Mouse (Mus musculus): Measurements from ENCODE around the gene Slc16a10. TPM values are rescaled to one million over a fixed set of nuclear protein-coding genes. Genes with fewer than 3 reads are reported as not detected.
A peak's percentile ranks its signal among the peaks of the same experiment; 100 is the strongest.

Slc16a10 gene
- polyA plus RNA-seq, 1 experiment from 2014 or later = 17.9 TPM

DNA sequence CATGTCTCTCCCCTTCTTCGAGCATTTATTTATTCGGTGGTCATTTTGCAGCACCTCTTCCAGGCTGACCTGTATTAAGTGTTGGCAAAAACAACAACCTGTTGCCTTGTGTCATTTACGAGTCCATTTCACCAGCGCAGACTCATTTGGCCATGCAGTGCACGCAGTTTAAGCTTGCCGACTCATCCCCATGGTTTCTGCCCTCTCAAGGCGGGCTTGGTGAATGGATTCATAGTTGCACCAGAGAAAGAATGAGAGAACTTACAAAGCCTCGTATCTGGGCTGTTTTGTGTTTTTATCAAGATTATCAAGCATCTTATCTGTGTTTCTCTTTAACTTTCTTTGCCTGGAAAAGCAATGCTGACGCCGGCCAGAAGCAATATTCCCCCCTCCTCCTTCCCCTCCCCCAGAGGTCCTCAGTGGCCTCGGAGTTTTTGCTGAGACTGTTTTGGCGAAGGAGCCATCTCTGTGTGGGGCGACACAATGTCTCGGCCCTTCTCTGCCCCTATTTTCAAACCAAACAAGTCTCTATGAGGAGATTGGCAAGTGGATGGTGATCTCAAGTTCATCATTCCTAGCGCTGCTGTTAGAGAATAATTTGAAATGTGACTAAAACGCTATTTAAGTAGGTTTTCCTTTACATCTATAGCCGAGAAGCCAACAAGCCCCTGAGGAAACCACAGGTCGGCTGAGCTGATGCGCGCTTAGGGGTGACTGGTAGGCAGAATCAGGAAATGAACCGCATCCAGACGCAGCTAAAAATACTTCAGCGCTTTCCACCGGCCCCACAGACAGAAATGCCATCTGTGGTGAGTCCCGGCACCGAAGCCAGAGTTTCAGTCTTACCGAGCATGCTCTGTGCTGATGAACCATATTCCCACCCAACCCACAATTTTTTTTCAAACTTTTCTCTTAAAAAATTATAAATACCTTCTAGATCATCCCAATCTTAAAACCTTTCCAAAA is 22.6 kb upstream of the Slc16a10 start:
- ATAC-seq (ENCODE audit: insufficient number of reproducible peaks, insufficient read depth, low FRiP score, low read depth) = no peak
- peak overlapping the region; percentile 51 for H3K4me2 ChIP-seq (ENCODE audit: low read length)
- peak overlapping the region in 1 of 2 experiments; percentile 8; a peak in 1 of 4 replicates for H3K4me3 ChIP-seq (ENCODE audit: control insufficient read depth in 1 of 2, insufficient read depth in 1 of 2, low read depth in 1 of 2, low read length in 2 of 2)
- H3K9me3 ChIP-seq (ENCODE audit: control insufficient read depth, low read length) = no peaks in the 10 kb centered on the region
- no peak overlapping the region for H3K9ac ChIP-seq (ENCODE audit: low read length)
- H3K36me3 ChIP-seq (ENCODE audit: control insufficient read depth, insufficient read depth, low read length) = no peaks in the 10 kb centered on the region
- peaks cover 0 to 2% of the 10 kb centered on the region in 2 experiments; a peak in 1 of 4 replicates for H3K4me1 ChIP-seq (ENCODE audit: control insufficient read depth in 2 of 2, insufficient read depth in 2 of 2, low read length in 2 of 2)
- WGBS = 52% methylated on average over 27 of the region's 27 CpGs
- no peaks in the 10 kb centered on the region for H3K27me3 ChIP-seq (ENCODE audit: control insufficient read depth, insufficient read depth, low read length)
- H3K27ac ChIP-seq (replicated peaks in 1 of 2; ENCODE audit: control insufficient read depth in 1 of 2, insufficient read depth in 1 of 2, low read depth in 2 of 2, low read length in 2 of 2) = peak overlapping the region in 1 of 2 experiments; percentile 41; a peak in 1 of 4 replicates

DNA sequence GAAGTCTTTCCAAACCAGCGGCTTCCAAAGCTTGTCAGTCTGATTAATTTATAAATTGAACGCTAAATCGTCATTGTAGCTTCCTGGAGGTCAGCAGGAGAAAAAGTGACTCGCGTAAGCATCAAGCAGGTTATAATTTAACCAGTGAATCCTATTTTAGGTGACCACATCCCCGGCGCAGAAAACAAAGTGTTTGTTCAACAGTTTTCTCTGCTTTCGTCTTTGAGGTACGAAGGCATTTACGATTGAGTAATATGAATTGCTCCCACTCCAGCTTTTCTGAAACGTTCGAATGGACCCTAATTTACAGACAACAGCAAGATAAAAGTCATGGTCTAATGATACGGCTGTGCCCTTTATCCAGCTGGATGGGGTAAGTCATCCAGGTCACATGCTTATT is 21.9 kb upstream of the Slc16a10 start:
- 92% methylated on average over 13 of the region's 13 CpGs for WGBS

DNA sequence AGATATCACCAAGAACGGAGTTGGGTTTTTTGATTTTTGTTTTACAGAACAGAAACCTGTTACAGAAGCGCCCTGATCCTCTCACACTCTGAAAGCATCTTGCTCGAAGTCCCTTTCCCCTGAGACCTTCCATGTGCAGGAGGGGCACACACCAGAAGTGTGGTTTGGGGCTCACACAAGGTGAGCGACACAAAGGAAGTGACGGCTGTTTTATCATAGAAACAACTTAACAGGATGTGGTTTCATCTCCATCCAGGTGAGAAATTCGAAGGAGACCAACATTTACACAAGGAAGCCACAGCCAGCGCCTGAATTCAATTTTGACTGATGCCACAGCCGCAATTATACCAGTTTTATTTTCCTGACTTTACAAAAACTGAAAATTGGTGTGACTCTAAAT is 21.3 kb upstream of the Slc16a10 start:
- Histone ChIP-seq H3K4me1 (ENCODE audit: control insufficient read depth in 2 of 2, insufficient read depth in 2 of 2, low read length in 2 of 2) (peaks cover 0 to 2% of the 10 kb centered on the region in 2 experiments; a peak in 1 of 4 replicates), H3K36me3 (ENCODE audit: control insufficient read depth, insufficient read depth, low read length) (no peaks in the 10 kb centered on the region), H3K27me3 (ENCODE audit: control insufficient read depth, insufficient read depth, low read length) (no peaks in the 10 kb centered on the region), H3K9ac (ENCODE audit: low read length) (no peak overlapping the region), H3K27ac (replicated peaks in 1 of 2; ENCODE audit: control insufficient read depth in 1 of 2, insufficient read depth in 1 of 2, low read depth in 2 of 2, low read length in 2 of 2) (no peak overlapping the region), H3K4me2 (ENCODE audit: low read length) (no peak overlapping the region), H3K4me3 (ENCODE audit: control insufficient read depth in 1 of 2, insufficient read depth in 1 of 2, low read depth in 1 of 2, low read length in 2 of 2) (no peak overlapping the region), H3K9me3 (ENCODE audit: control insufficient read depth, low read length) (no peaks in the 10 kb centered on the region)
- ATAC-seq (ENCODE audit: insufficient number of reproducible peaks, insufficient read depth, low FRiP score, low read depth) = no peak
- 85% methylated on average over 8 of the region's 8 CpGs for WGBS

More for the DNA sequence above, 21.9 kb upstream of the Slc16a10 start:
- Histone ChIP-seq H3K36me3 (ENCODE audit: control insufficient read depth, insufficient read depth, low read length) (no peaks in the 10 kb centered on the region), H3K4me2 (ENCODE audit: low read length) (no peak overlapping the region), H3K27me3 (ENCODE audit: control insufficient read depth, insufficient read depth, low read length) (no peaks in the 10 kb centered on the region), H3K27ac (replicated peaks in 1 of 2; ENCODE audit: control insufficient read depth in 1 of 2, insufficient read depth in 1 of 2, low read depth in 2 of 2, low read length in 2 of 2) (no peak overlapping the region), H3K9ac (ENCODE audit: low read length) (no peak overlapping the region), H3K4me3 (ENCODE audit: control insufficient read depth in 1 of 2, insufficient read depth in 1 of 2, low read depth in 1 of 2, low read length in 2 of 2) (no peak overlapping the region), H3K9me3 (ENCODE audit: control insufficient read depth, low read length) (no peaks in the 10 kb centered on the region), H3K4me1 (ENCODE audit: control insufficient read depth in 2 of 2, insufficient read depth in 2 of 2, low read length in 2 of 2) (peaks cover 0 to 2% of the 10 kb centered on the region in 2 experiments; a peak in 1 of 4 replicates)
- ATAC-seq (ENCODE audit: insufficient number of reproducible peaks, insufficient read depth, low FRiP score, low read depth) = no peak

DNA sequence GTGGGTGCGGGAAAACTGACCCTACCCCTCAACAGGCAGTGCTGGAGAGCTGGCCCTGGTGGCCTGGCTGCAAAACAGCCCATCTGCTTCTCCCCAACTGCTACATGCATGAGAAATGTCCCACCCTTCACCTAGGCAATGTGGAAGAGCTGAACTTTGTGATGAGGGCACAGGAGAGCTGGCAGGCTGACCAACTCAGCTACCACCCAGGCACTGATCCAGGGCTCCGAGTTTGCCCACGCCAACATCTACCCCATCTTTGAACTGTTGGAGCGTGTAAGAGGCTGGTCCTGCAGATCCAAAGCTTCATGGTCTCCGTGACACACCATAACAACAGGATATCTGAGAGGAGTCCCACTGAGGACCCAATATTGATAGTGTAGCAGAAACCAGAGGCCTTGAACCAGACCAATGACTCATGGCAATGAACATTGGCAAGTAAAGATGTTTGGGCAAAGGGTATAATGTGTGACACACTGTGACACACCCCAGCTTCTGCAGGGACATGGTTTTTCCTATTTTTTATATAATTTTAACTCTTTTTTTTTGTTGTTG is 19.7 kb upstream of the Slc16a10 start:
- Histone ChIP-seq H3K36me3 (ENCODE audit: control insufficient read depth, insufficient read depth, low read length) (no peaks in the 10 kb centered on the region), H3K4me3 (ENCODE audit: control insufficient read depth in 1 of 2, insufficient read depth in 1 of 2, low read depth in 1 of 2, low read length in 2 of 2) (no peak overlapping the region), H3K4me1 (ENCODE audit: control insufficient read depth in 2 of 2, insufficient read depth in 2 of 2, low read length in 2 of 2) (peaks cover 0 to 2% of the 10 kb centered on the region in 2 experiments; a peak in 1 of 4 replicates), H3K4me2 (ENCODE audit: low read length) (no peak overlapping the region), H3K27ac (replicated peaks in 1 of 2; ENCODE audit: control insufficient read depth in 1 of 2, insufficient read depth in 1 of 2, low read depth in 2 of 2, low read length in 2 of 2) (no peak overlapping the region), H3K9me3 (ENCODE audit: control insufficient read depth, low read length) (no peaks in the 10 kb centered on the region), H3K9ac (ENCODE audit: low read length) (no peak overlapping the region), H3K27me3 (ENCODE audit: control insufficient read depth, insufficient read depth, low read length) (no peaks in the 10 kb centered on the region)
- WGBS = 88% methylated on average over 5 of the region's 5 CpGs
- no peak for ATAC-seq (ENCODE audit: insufficient number of reproducible peaks, insufficient read depth, low FRiP score, low read depth)

DNA sequence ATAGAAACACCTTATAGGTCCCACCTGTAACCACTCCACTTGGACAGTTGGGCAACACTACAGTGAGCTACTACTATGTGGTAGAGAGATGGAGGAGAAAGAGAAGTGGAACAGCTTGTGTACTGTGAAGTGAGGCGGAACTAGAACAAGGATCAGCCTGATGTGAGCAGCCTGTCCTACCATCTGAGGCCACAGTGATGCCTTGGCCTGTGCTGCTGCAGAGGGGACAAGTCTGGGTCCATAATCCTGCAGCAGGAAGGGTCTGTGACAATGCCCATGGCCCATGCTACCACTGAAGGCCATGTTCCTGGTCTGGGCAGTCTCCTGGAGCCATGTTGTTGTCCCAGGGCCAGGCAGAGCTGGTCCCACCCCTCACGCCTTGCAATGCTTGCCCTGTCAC is 19.2 kb upstream of the Slc16a10 start:
- Histone ChIP-seq H3K9ac (ENCODE audit: low read length) (no peak overlapping the region), H3K4me2 (ENCODE audit: low read length) (no peak overlapping the region), H3K4me3 (ENCODE audit: control insufficient read depth in 1 of 2, insufficient read depth in 1 of 2, low read depth in 1 of 2, low read length in 2 of 2) (no peak overlapping the region), H3K27ac (replicated peaks in 1 of 2; ENCODE audit: control insufficient read depth in 1 of 2, insufficient read depth in 1 of 2, low read depth in 2 of 2, low read length in 2 of 2) (no peak overlapping the region), H3K27me3 (ENCODE audit: control insufficient read depth, insufficient read depth, low read length) (no peaks in the 10 kb centered on the region), H3K9me3 (ENCODE audit: control insufficient read depth, low read length) (no peaks in the 10 kb centered on the region), H3K36me3 (ENCODE audit: control insufficient read depth, insufficient read depth, low read length) (no peaks in the 10 kb centered on the region), H3K4me1 (ENCODE audit: control insufficient read depth in 2 of 2, insufficient read depth in 2 of 2, low read length in 2 of 2) (peaks cover 0 to 2% of the 10 kb centered on the region in 2 experiments; a peak in 1 of 4 replicates)
- ATAC-seq (ENCODE audit: insufficient number of reproducible peaks, insufficient read depth, low FRiP score, low read depth) = no peak
- 88% methylated on average over 2 of the region's 2 CpGs for WGBS

DNA sequence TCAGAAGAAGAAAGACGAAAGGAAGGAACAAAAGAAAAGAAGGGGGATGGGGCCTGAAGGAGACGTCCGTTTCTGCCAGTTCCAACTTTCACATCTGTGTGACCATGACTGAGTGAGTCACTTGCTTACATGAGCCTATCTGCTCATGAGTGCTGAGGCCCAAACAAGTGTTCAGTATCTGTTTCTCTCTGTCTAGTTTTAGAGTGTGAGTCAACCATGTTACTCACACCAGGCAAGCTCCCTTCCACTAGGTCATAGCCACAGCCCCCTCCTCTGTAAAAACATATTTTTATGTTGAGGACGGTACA is 10.4 kb upstream of the Slc16a10 start:
- Histone ChIP-seq H3K27me3 (ENCODE audit: control insufficient read depth, insufficient read depth, low read length) (no peaks in the 10 kb centered on the region), H3K4me3 (ENCODE audit: control insufficient read depth in 1 of 2, insufficient read depth in 1 of 2, low read depth in 1 of 2, low read length in 2 of 2) (no peak overlapping the region), H3K9me3 (ENCODE audit: control insufficient read depth, low read length) (no peaks in the 10 kb centered on the region), H3K9ac (ENCODE audit: low read length) (no peak overlapping the region), H3K4me2 (ENCODE audit: low read length) (no peak overlapping the region), H3K4me1 (ENCODE audit: control insufficient read depth in 2 of 2, insufficient read depth in 2 of 2, low read length in 2 of 2) (peaks cover 6 to 7% of the 10 kb centered on the region in 2 experiments; a peak in 3 of 4 replicates), H3K27ac (replicated peaks in 1 of 2; ENCODE audit: control insufficient read depth in 1 of 2, insufficient read depth in 1 of 2, low read depth in 2 of 2, low read length in 2 of 2) (no peak overlapping the region), H3K36me3 (ENCODE audit: control insufficient read depth, insufficient read depth, low read length) (no peaks in the 10 kb centered on the region)
- WGBS = 75% methylated on average over 4 of the region's 4 CpGs
- ATAC-seq (ENCODE audit: insufficient number of reproducible peaks, insufficient read depth, low FRiP score, low read depth) = no peak

DNA sequence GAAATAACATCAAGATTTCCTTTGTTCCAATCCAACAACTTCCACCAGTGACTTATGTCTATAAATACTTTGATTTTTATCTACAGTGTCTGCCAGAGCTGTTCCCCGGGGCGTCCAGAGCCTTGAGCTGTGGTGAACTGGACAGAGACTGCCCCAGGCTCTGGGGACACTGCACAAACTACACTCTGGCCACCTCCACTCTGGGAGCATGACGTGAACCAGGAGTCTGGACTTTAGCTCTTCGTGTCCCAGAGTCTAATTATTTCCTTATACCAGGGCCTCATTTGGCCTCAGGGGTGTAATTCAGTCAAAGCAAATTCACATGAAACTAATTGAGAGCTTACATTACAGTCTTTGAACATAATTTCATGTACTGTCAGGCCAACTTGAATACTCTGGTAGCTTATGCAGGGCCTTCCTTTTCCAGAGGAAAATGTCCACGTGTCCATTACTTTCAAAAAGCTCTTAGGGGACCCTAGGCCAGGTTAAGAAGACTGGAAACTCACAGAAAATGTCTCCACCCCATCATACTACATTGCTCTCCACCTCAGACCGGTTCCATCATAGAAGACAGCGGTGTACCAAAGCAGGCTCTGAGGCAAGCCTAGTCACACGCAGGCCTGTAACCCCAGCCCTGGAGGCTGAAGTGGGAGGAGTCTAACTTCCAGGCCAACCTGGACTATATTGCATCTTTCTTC is 9.9 kb upstream of the Slc16a10 start:
- WGBS = 51% methylated on average over 8 of the region's 8 CpGs
- no peak for ATAC-seq (ENCODE audit: insufficient number of reproducible peaks, insufficient read depth, low FRiP score, low read depth)

More for the DNA sequence above, 9.9 kb upstream of the Slc16a10 start:
- H3K4me1 ChIP-seq (ENCODE audit: control insufficient read depth in 2 of 2, insufficient read depth in 2 of 2, low read length in 2 of 2) = peaks cover 6 to 7% of the 10 kb centered on the region in 2 experiments; a peak in 3 of 4 replicates
- H3K4me3 ChIP-seq (ENCODE audit: control insufficient read depth in 1 of 2, insufficient read depth in 1 of 2, low read depth in 1 of 2, low read length in 2 of 2) = no peak overlapping the region
- H3K27ac ChIP-seq (replicated peaks in 1 of 2; ENCODE audit: control insufficient read depth in 1 of 2, insufficient read depth in 1 of 2, low read depth in 2 of 2, low read length in 2 of 2) = peak overlapping the region in 1 of 2 experiments; percentile 28; a peak in 1 of 4 replicates
- H3K27me3 ChIP-seq (ENCODE audit: control insufficient read depth, insufficient read depth, low read length) = no peaks in the 10 kb centered on the region
- H3K36me3 ChIP-seq (ENCODE audit: control insufficient read depth, insufficient read depth, low read length) = no peaks in the 10 kb centered on the region
- no peaks in the 10 kb centered on the region for H3K9me3 ChIP-seq (ENCODE audit: control insufficient read depth, low read length)
- H3K9ac ChIP-seq (ENCODE audit: low read length) = no peak overlapping the region
- H3K4me2 ChIP-seq (ENCODE audit: low read length) = no peak overlapping the region

All from heart, embryonic 14.5 days (tissue).